Mouse (Mus musculus) embryonic facial prominence, embryonic 11.5 days (tissue): Measurements from ENCODE around the gene Usp33. TPM values are rescaled to one million over a fixed set of nuclear protein-coding genes. Genes with fewer than 3 reads are reported as not detected.

Experiments used
- ATAC-seq: fragments of 200-750 bp; cut with Nextera tagmentation; replicated peaks from 2 replicates; pipeline ENCODE4 v1.8.0; 2017; ENCODE audit warnings: low read depth; ENCODE audit not compliant: insufficient number of reproducible peaks, low FRiP score, low TSS enrichment
- DNase-seq: peaks from one replicate; pipeline ENCODE4 v3.0.0-alpha.2; 2015; ENCODE audit warnings: low spot score
- H3K27ac ChIP-seq: fragments of 300-500 bp; sonication (generic); replicated peaks from 2 replicates; pipeline ENCODE4 v1.5.1; 2014; ENCODE audit warnings: mild to moderate bottlenecking, low read depth, low read length, control low read depth
- H3K27me3 ChIP-seq: fragments of 300-500 bp; sonication (generic); 2 replicates; pipeline ENCODE4 v1.6.1; 2014; ENCODE audit warnings: mild to moderate bottlenecking, low read length, moderate library complexity, mixed read lengths; ENCODE audit not compliant: control insufficient read depth, insufficient read depth
- H3K36me3 ChIP-seq: fragments of 300-500 bp; sonication (generic); replicated peaks from 2 replicates; pipeline ENCODE4 v1.6.1; 2014; ENCODE audit warnings: low read depth, mild to moderate bottlenecking, low read length, moderate library complexity, mixed read lengths; ENCODE audit not compliant: control insufficient read depth, insufficient read depth
- H3K4me1 ChIP-seq: fragments of 300-500 bp; sonication (generic); 2 replicates; pipeline ENCODE4 v1.6.1; 2014; ENCODE audit warnings: low read length, mixed read lengths; ENCODE audit not compliant: control insufficient read depth, insufficient read depth
- H3K4me2 ChIP-seq: fragments of 300-500 bp; sonication (generic); 2 replicates; pipeline ENCODE4 v1.6.1; 2014; ENCODE audit warnings: low read depth, mild to moderate bottlenecking, control low read depth, low read length, moderate library complexity
- H3K4me3 ChIP-seq: fragments of 300-500 bp; sonication (generic); 2 replicates; pipeline ENCODE4 v1.5.1; 2014; ENCODE audit warnings: low read depth, low read length, control low read depth
- H3K9ac ChIP-seq: fragments of 300-500 bp; sonication (generic); replicated peaks from 2 replicates; pipeline ENCODE4 v1.6.1; 2014; ENCODE audit warnings: mild to moderate bottlenecking, control low read depth, low read length
- H3K9me3 ChIP-seq: fragments of 300-500 bp; sonication (generic); replicated peaks from 2 replicates; pipeline ENCODE4 v1.6.1; 2016; ENCODE audit warnings: mild to moderate bottlenecking, low read length, inconsistent platforms, mixed read lengths; ENCODE audit not compliant: control insufficient read depth
- WGBS: fragments of 180-500 bp; shearing (Covaris S2); extraction: QIAGEN DNeasy Blood & Tissue Kit; methylation state at CpG from one replicate; pipeline ENCODE4 v1.1.7; 2014; 5-methylcytosine and 5-hydroxymethylcytosine counted together
- polyA plus RNA-seq: library from polyadenylated mRNA; unstranded; fragments of >200 nt; fragmentation: Nextera tagmentation; extraction: Ambion mirVana; gene quantifications from 2 replicates; pipeline ENCODE4 v1.2.1, GENCODE M21; 2014

Usp33 gene
- polyA plus RNA-seq, 1 experiment from 2014 or later = 66.8 TPM

DNA sequence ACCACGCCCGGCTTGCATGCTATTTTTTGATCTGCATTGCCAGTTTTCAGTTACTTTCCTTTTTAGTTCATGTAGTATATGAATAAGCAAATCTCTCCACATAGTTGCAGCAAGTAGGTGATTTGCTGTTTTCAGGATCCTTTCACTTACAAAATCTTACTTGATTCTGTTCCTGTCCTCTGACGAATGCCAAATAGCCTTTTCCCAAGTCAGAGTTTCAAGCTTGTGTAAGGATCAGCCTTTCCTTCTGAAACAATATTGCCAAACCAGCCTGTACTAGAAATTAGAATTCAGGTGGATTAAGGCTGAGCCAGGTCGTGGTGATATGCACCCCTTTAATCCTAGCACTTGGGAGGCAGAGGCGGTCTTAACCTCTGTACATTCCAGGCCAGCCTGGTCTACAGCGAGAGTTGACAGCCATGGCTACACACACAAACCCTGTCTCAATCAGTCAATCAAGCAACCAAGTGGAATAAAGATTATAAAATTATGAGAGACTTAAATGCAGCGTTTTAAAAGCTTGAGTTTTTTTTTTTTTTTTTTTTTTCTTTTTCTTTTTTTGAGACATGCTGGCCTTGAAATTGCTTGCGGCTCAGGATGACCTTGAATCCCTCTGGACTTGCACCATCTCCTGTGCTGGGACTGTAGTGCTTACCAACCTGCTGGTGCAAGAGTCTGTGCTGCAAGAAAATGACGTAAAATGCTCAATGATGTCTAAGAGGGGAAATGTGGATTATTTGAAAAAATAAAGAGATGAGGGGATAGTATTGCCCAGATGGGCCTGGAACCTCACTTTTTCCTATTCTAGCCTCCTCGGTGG lies 1.9 kb downstream of the Usp33 start:
- Histone ChIP-seq H3K36me3 (no peaks in the 10 kb centered on the region), H3K4me3 (no peak overlapping the region), H3K9ac (no peak overlapping the region), H3K27ac (no peak overlapping the region), H3K4me2 (no peak overlapping the region), H3K4me1 (peaks cover 2% of the 10 kb centered on the region; the same call in 1 of the 2 replicates), H3K27me3 (no peaks in the 10 kb centered on the region), H3K9me3 (no peaks in the 10 kb centered on the region)
- no peak for DNase-seq
- no peak for ATAC-seq
- WGBS = 88% methylated on average over 10 of the region's 10 CpGs

DNA sequence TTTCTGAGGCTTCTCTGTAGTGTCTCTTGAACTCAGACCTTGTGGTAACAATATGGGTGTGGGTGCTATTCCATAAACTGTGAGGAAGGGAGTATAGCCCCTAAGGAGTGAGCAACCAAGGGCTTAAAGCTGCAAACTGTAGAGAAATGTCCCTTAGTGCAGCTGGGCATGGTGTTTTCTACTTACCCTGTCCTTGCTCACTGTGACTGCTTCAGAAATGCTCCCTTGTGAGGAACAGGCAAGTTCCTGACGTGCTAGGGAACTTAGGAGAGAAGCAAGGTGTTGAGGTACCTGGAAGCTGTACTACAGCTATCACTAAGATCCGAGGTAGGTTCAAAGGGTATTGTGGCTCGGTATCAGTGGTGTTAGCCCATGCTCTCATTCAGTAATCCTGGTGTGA lies 4.2 kb downstream of the Usp33 start:
- no peak overlapping the region for H3K9ac ChIP-seq
- no peaks in the 10 kb centered on the region for H3K27me3 ChIP-seq
- ATAC-seq (no peak), DNase-seq (no peak)
- H3K4me1 ChIP-seq = peaks cover 2% of the 10 kb centered on the region; the same call in 1 of the 2 replicates
- WGBS = 82% methylated on average over 3 of the region's 3 CpGs
- H3K36me3 ChIP-seq = no peaks in the 10 kb centered on the region
- H3K4me2 ChIP-seq = no peak overlapping the region
- no peak overlapping the region for H3K4me3 ChIP-seq
- no peak overlapping the region for H3K27ac ChIP-seq
- no peaks in the 10 kb centered on the region for H3K9me3 ChIP-seq

GRCm38 (mm10) chr3:152350966-152351365 lies 4.7 kb downstream of the Usp33 start:
- no peaks in the 10 kb centered on the region for H3K36me3 ChIP-seq
- H3K4me2 ChIP-seq = no peak overlapping the region
- ATAC-seq (no peak), DNase-seq (no peak)
- no peak overlapping the region for H3K4me3 ChIP-seq
- H3K4me1 ChIP-seq = peaks cover 2% of the 10 kb centered on the region; the same call in 1 of the 2 replicates
- WGBS = 83% methylated on average over 5 of the region's 5 CpGs
- no peaks in the 10 kb centered on the region for H3K9me3 ChIP-seq
- no peak overlapping the region for H3K27ac ChIP-seq
- no peak overlapping the region for H3K9ac ChIP-seq
- no peaks in the 10 kb centered on the region for H3K27me3 ChIP-seq

DNA sequence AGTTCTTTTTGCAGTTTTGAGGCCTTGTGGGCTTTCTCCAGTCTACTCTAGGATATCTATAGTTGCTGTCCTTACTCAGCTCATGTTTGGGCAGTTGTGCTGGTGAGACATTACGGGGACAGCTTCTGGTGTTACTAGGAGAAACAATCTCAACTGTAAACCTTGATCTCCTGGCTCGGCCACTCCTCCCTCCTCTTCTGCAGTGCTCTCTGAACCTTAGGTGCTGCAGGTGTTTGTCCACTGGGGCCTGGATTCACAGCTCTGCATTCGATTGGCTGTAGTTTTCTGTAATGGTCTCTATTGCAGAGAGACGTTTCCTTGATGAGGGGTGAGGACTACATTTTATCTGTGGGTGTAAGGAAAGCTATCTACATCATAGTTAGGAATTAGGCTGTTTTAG lies 6.0 kb downstream of the Usp33 start:
- Histone ChIP-seq H3K9ac (no peak overlapping the region), H3K9me3 (no peaks in the 10 kb centered on the region), H3K4me2 (no peak overlapping the region), H3K4me3 (no peak overlapping the region), H3K4me1 (peaks cover 2% of the 10 kb centered on the region; the same call in 1 of the 2 replicates), H3K27ac (no peak overlapping the region), H3K36me3 (no peaks in the 10 kb centered on the region), H3K27me3 (no peaks in the 10 kb centered on the region)
- 91% methylated on average over 4 of the region's 4 CpGs for WGBS
- no peak for ATAC-seq
- no peak for DNase-seq

DNA sequence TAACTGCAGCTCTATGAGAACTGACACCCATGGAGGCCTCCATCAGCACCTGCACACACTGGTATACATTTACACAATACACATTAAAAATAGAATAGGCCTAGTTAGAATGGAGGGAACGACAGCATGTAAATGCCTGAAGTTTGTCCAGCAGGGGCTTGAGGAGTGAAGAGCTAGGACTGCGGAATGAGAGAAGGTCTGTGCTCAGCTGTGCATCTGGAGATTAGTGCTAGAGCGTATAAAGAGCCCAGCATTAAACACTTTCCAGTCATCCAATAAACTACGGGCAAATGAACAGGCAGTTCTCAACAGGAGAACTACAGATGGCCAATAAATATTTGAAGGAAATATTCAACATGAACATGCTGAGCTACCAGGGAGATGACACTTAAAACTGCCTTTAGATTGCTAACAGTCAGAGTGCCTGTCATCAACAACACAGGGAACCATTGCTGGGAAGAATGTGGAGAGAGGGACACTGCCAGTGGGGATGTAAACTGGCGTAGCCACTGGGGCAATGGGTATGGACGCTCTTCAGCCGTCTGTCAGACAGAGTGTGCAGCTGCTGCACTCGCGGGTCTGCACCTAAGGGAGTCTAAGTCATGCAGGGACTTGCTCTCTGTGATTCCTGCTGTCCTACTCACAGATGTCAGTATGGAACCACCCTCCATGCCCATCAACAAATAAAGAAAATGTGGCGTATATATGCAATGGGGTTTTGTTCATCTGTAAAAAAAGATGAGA lies 7.3 kb downstream of the Usp33 start:
- Histone ChIP-seq H3K9me3 (no peaks in the 10 kb centered on the region), H3K36me3 (no peaks in the 10 kb centered on the region), H3K4me1 (peaks cover 2% of the 10 kb centered on the region; the same call in 1 of the 2 replicates), H3K4me2 (no peak overlapping the region), H3K27me3 (no peaks in the 10 kb centered on the region), H3K27ac (no peak overlapping the region), H3K9ac (no peak overlapping the region), H3K4me3 (no peak overlapping the region)
- no peak for DNase-seq
- WGBS = 86% methylated on average over 10 of the region's 10 CpGs
- no peak for ATAC-seq

GRCm38 (mm10) chr3:152355361-152355760 lies 9.1 kb downstream of the Usp33 start:
- H3K9ac ChIP-seq = no peak overlapping the region
- H3K4me1 ChIP-seq = peaks cover 2% of the 10 kb centered on the region; the same call in 1 of the 2 replicates
- DNase-seq (no peak), ATAC-seq (no peak)
- no peak overlapping the region for H3K27ac ChIP-seq
- WGBS = 53% methylated on average over 5 of the region's 5 CpGs
- H3K4me2 ChIP-seq = no peak overlapping the region
- H3K4me3 ChIP-seq = no peak overlapping the region
- no peaks in the 10 kb centered on the region for H3K27me3 ChIP-seq
- H3K36me3 ChIP-seq = no peaks in the 10 kb centered on the region
- no peaks in the 10 kb centered on the region for H3K9me3 ChIP-seq

DNA sequence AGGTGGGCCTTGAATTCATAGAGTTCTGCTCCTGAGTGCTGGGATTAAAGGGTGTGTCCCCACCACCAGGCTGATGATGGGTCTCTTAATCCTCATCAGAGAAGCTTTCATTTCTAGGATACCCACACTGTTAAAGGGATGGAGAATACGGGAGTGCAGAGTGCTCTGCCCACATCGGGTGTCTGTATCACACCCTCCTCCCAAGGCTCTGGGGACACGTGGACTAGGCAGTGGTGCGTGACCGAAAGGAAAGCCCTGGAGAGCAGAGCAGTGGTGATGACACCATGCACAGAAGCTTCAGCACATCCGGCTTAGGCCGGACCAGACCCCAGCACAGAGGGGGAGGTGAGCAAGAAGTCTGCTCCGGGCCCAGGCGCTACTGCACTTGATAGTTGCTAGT lies 10.5 kb downstream of the Usp33 start:
- Histone ChIP-seq H3K4me1 (no peaks in the 10 kb centered on the region), H3K9ac (no peak overlapping the region), H3K27me3 (no peaks in the 10 kb centered on the region), H3K9me3 (no peaks in the 10 kb centered on the region), H3K4me3 (no peak overlapping the region), H3K4me2 (no peak overlapping the region), H3K36me3 (peaks cover 4% of the 10 kb centered on the region; the same call in 1 of the 2 replicates), H3K27ac (no peak overlapping the region)
- DNase-seq = no peak
- WGBS = 86% methylated on average over 9 of the region's 9 CpGs
- ATAC-seq = no peak; the same call in 1 of the 2 replicates

- Histone ChIP-seq H3K27me3 (no peaks in the 10 kb centered on the region), H3K4me2 (no peak overlapping the region), H3K27ac (no peak overlapping the region), H3K4me3 (no peak overlapping the region), H3K9ac (no peak overlapping the region), H3K9me3 (no peaks in the 10 kb centered on the region), H3K4me1 (no peaks in the 10 kb centered on the region), H3K36me3 (peaks cover 8% of the 10 kb centered on the region)
- 88% methylated on average over 7 of the region's 7 CpGs for WGBS
- DNase-seq (no peak), ATAC-seq (no peak)
Measured at GRCm38 (mm10) chr3:152359151-152359550, 12.9 kb downstream of the Usp33 start.
